Mouse (Mus musculus) heart, postnatal 14 days (tissue): ENCODE measurements at regions not wholly inside any gene's neighbourhood (a gene's known extent, or its start where the extent isn't known, plus 50 kb on each side); places are given as distances from the start of the nearest gene placed in this dataset.

ENCODE experiments used
- DNase-seq, 2 experiments: peaks; one replicate each; pipeline ENCODE4 v3.0.0; 2021 to 2022
- intact Hi-C: fragments of 180-260 bp; cut with DNase I; formaldehyde crosslinking; loops from one replicate; pipeline ENCODE4 v1.15.1; 2025

GRCm38 (mm10) chr7:73169416-73169815 is 205.9 kb upstream of the Rgma start:
- intact Hi-C loops, result no loop called here
- DNase-seq, result no peak

- intact Hi-C loops, result no loop called here
- DNase-seq, result no peak
Observed at GRCm38 (mm10) chr7:73172615-73173014, 202.7 kb upstream of the Rgma start.

GRCm38 (mm10) chr7:73183761-73184160 is 191.5 kb upstream of the Rgma start:
- DNase-seq, result peak; percentile 47 to 56
- intact Hi-C loops, result no loop called here

- intact Hi-C loops, result no loop called here
Observed at GRCm38 (mm10) chr7:73184208-73185070, 190.9 kb upstream of the Rgma start.

GRCm38 (mm10) chr7:73185071-73185531 is 190.2 kb upstream of the Rgma start:
- DNase-seq, result no peak
- intact Hi-C loops, result no loop called here

More at GRCm38 (mm10) chr7:73184208-73185070, 190.9 kb upstream of the Rgma start:
- no peak for DNase-seq

- no peak for DNase-seq
- intact Hi-C loops, result no loop called here
Observed at GRCm38 (mm10) chr7:73185591-73185990, 189.7 kb upstream of the Rgma start.

GRCm38 (mm10) chr7:73186501-73186900 is 188.8 kb upstream of the Rgma start:
- intact Hi-C loops, result no loop called here

GRCm38 (mm10) chr7:73191388-73192278 is 183.7 kb upstream of the Rgma start:
- intact Hi-C loops, result no loop called here
- no peak for DNase-seq

More at GRCm38 (mm10) chr7:73186501-73186900, 188.8 kb upstream of the Rgma start:
- peak; percentile 15 to 23 for DNase-seq

- no peak for DNase-seq
- intact Hi-C loops, result no loop called here
Observed at GRCm38 (mm10) chr7:73192839-73193238, 182.5 kb upstream of the Rgma start.

GRCm38 (mm10) chr7:73195306-73195705 is 180.0 kb upstream of the Rgma start:
- intact Hi-C loops, result no loop called here
- DNase-seq, result no peak

GRCm38 (mm10) chr7:73196851-73197531 is 178.3 kb upstream of the Rgma start:
- DNase-seq, result no peak
- intact Hi-C loops, result no loop called here

- DNase-seq, result no peak
- intact Hi-C loops, result no loop called here
Observed at GRCm38 (mm10) chr7:73198069-73198468, 177.2 kb upstream of the Rgma start.

GRCm38 (mm10) chr7:73199967-73200366 is 175.3 kb upstream of the Rgma start:
- intact Hi-C loops, result no loop called here

GRCm38 (mm10) chr7:73201330-73201729 is 174.0 kb upstream of the Rgma start:
- DNase-seq, result no peak
- intact Hi-C loops, result no loop called here

More at GRCm38 (mm10) chr7:73199967-73200366, 175.3 kb upstream of the Rgma start:
- no peak for DNase-seq

GRCm38 (mm10) chr7:73206922-73207811 is 168.1 kb upstream of the Rgma start:
- intact Hi-C loops, result no loop called here
- no peak for DNase-seq

GRCm38 (mm10) chr7:73208479-73208816 is 166.9 kb upstream of the Rgma start:
- intact Hi-C loops, result no loop called here
- no peak for DNase-seq

GRCm38 (mm10) chr7:73208817-73209602 is 166.3 kb upstream of the Rgma start:
- intact Hi-C loops, result no loop called here

GRCm38 (mm10) chr7:73210078-73210477 is 165.2 kb upstream of the Rgma start:
- no peak for DNase-seq
- intact Hi-C loops, result no loop called here

More at GRCm38 (mm10) chr7:73208817-73209602, 166.3 kb upstream of the Rgma start:
- no peak for DNase-seq
